ENCODE assay signal across 30 mouse cellular contexts in the genomic region with DNA sequence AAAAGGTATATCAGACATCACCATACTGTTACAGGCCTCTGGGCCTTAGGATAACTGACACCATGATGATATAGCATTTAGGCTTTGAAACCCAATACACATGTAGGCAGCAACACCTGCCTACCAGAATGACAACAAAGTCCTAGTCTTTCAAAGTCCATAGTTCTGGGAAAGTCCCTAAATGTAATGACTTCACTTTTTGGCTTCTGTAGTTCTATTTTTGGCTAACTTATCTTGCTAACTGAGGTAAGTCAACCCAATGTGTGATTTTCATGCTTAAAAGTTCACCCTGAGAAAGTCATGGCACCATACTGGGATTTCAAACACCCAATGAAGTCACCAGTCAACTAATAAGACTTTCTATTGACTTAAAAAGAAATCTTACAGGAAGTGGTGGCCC.
"Had no signal": no experiment of that assay in that cellular context is flagged by ENCODE, and none has a peak within 500 bp of the region (broad histone marks: within the 10 kb centered on the region; RNA-seq: fewer than 3 reads in every experiment).

No protein-coding gene starts in this region.

- H3K9me3 ChIP-seq: limb, embryonic 10.5 days; limb, embryonic 12.5 days; limb, embryonic 13.5 days; limb, embryonic 15.5 days; liver, embryonic 12.5 days; liver, embryonic 13.5 days; liver, embryonic 15.5 days; lung, embryonic 15.5 days; megakaryocyte, embryonic 14.5 days; midbrain, embryonic 12.5 days; midbrain, embryonic 13.5 days; midbrain, embryonic 15.5 days had no signal

- ATAC-seq: liver, embryonic 12.5 days; liver, postnatal 0 days; lung, postnatal 0 days; midbrain, embryonic 13.5 days; midbrain, embryonic 15.5 days; midbrain, embryonic 16.5 days had no signal

- H3K9ac ChIP-seq: limb, embryonic 12.5 days; limb, embryonic 13.5 days; limb, embryonic 15.5 days; liver, embryonic 12.5 days; liver, embryonic 13.5 days; liver, embryonic 14.5 days; liver, embryonic 15.5 days; liver, postnatal 0 days; lung, embryonic 14.5 days; lung, embryonic 15.5 days; midbrain, embryonic 12.5 days; midbrain, embryonic 13.5 days; midbrain, embryonic 15.5 days had no signal

- H3K4me1 ChIP-seq: limb, embryonic 10.5 days; limb, embryonic 12.5 days; limb, embryonic 13.5 days; limb, embryonic 15.5 days; liver, embryonic 12.5 days; liver, embryonic 13.5 days; liver, embryonic 15.5 days; lung, embryonic 15.5 days; megakaryocyte, embryonic 14.5 days; midbrain, embryonic 12.5 days; midbrain, embryonic 13.5 days; midbrain, embryonic 15.5 days had no signal

- H3K36me3 ChIP-seq: limb, embryonic 10.5 days; limb, embryonic 12.5 days; limb, embryonic 13.5 days; limb, embryonic 15.5 days; liver, embryonic 12.5 days; liver, embryonic 13.5 days; liver, embryonic 15.5 days; lung, embryonic 15.5 days; midbrain, embryonic 12.5 days; midbrain, embryonic 13.5 days; midbrain, embryonic 15.5 days had no signal

- H3K4me3 ChIP-seq: left cerebral cortex, adult 2 months; limb, embryonic 10.5 days; limb, embryonic 12.5 days; limb, embryonic 13.5 days; limb, embryonic 15.5 days; liver, embryonic 12.5 days; liver, embryonic 13.5 days; liver, embryonic 15.5 days; lung, embryonic 15.5 days; megakaryocyte, embryonic 14.5 days; midbrain, embryonic 12.5 days; midbrain, embryonic 13.5 days; midbrain, embryonic 15.5 days; myocyte had no signal

- H3K4me2 ChIP-seq: limb, embryonic 12.5 days; limb, embryonic 13.5 days; limb, embryonic 15.5 days; liver, embryonic 11.5 days; liver, embryonic 12.5 days; liver, embryonic 13.5 days; liver, embryonic 15.5 days; lung, embryonic 14.5 days; lung, embryonic 15.5 days; midbrain, embryonic 12.5 days; midbrain, embryonic 13.5 days; midbrain, embryonic 15.5 days had no signal

- H3K27ac ChIP-seq: left cerebral cortex, adult 2 months; limb, embryonic 10.5 days; limb, embryonic 12.5 days; limb, embryonic 13.5 days; limb, embryonic 15.5 days; liver, embryonic 12.5 days; liver, embryonic 13.5 days; liver, embryonic 14.5 days; liver, embryonic 15.5 days; lung, embryonic 15.5 days; macrophage; midbrain, embryonic 12.5 days; midbrain, embryonic 13.5 days; midbrain, embryonic 15.5 days had no signal

- DNase-seq: left cerebral cortex, postnatal 4 days; liver; liver, embryonic 13.5 days; liver, postnatal 0 days; lung, adult 18-20 months; lung, adult 2 months; lung, embryonic 14.5 days; lung, postnatal 10 days; lung, postnatal 14 days; lung, postnatal 36 days; lung, postnatal 4 days; midbrain, embryonic 14.5 days had no signal

- H3K27me3 ChIP-seq: limb, embryonic 12.5 days; limb, embryonic 13.5 days; limb, embryonic 15.5 days; liver, embryonic 12.5 days; liver, embryonic 13.5 days; liver, embryonic 15.5 days; lung, embryonic 15.5 days; megakaryocyte, embryonic 14.5 days; midbrain, embryonic 12.5 days; midbrain, embryonic 13.5 days; midbrain, embryonic 15.5 days had no signal
